Mouse (Mus musculus): ENCODE measurements around the gene Clec3b. TPM values are rescaled to one million over a fixed set of nuclear protein-coding genes. Genes with fewer than 3 reads are reported as not detected.

Gene Clec3b
- polyA plus RNA-seq, 1 experiment from 2014 or later, result 0.20 TPM

DNA sequence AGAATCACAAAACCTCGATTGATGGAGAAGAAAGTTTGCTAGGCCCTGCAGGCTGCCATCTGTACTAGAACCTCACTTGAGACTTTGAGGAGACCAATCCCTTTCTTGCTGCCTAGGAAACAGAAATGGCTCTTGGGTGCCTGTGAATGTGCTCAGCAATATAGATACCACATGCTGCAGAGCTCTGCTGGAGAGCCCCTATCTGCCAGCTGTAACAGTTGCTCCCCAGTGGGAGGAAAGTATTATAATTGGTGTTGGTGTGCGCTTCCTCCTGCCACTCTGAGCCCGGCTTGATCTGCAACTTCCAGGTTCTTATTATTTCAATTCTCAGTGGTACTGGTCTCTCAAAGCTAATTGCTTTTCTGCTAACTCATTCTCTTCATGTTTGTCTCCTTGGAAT lies 27.7 kb upstream of the Clec3b start:
- 69% methylated on average over 3 of the region's 3 CpGs for WGBS (ENCODE audit: insufficient replicate concordance)
- no peaks in the 10 kb centered on the region for H3K9me3 ChIP-seq (replicated peaks; ENCODE audit: control insufficient read depth, low read length)
- no peak overlapping the region for H3K4me3 ChIP-seq (ENCODE audit: low read depth, low read length)
- H3K27ac ChIP-seq (ENCODE audit: low read length), result no peak overlapping the region
- peaks cover 11% of the 10 kb centered on the region for H3K4me1 ChIP-seq (ENCODE audit: control insufficient read depth, low read depth, low read length)
- H3K9ac ChIP-seq (ENCODE audit: low read depth, low read length), result no peak overlapping the region
- H3K27me3 ChIP-seq (ENCODE audit: control insufficient read depth, insufficient read depth, low read depth, low read length), result no peaks in the 10 kb centered on the region
- no peak overlapping the region for H3K4me2 ChIP-seq (ENCODE audit: low read depth, low read length)
- no peak for ATAC-seq (ENCODE audit: low read depth)
- H3K36me3 ChIP-seq (ENCODE audit: control insufficient read depth, insufficient read depth), result peaks cover 15% of the 10 kb centered on the region

DNA sequence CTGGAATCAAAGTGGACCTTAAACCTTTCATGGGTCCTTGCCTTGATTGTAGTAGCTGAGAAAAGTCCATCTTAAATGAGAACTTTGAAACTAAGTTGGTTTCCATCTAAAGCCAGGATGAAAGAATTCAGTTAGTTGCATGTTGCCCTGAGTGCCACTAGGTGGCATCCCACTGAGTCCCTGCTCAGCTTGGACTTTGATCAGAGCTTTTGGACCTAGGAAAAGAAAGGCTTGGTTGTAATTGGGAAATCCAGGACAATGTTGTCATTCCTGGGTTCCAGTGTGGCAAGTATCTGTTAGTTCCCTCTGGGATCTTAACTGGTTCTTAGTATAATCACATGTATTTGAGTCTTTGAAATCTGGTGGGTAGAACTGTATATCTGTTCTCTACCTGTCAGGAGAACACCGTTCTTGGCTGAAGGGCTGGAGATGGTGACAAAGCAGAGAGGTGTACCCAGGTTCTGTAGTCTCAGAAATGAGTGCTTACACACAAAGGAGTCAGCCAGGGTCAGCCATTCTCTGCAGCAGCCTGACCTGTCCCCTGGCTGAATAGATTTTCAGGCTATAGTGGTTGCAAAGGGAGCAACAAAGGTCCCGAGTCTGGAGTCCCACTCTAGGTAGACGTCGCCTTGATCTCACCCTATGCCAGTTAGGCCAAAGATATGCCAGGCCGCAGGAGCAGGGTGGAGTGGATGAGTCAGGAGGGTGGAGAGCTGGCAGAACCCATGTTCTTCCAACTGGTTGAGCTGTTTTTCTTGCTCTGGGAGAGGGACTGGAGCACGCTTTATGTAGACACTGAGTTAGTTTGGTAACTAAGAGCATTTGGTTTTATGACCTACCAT lies 27.0 kb upstream of the Clec3b start:
- Histone ChIP-seq H3K27ac (ENCODE audit: low read length) (peak overlapping the region; percentile 79), H3K9ac (ENCODE audit: low read depth, low read length) (no peak overlapping the region), H3K9me3 (replicated peaks; ENCODE audit: control insufficient read depth, low read length) (no peaks in the 10 kb centered on the region), H3K4me2 (ENCODE audit: low read depth, low read length) (peak overlapping the region; percentile 7), H3K4me3 (ENCODE audit: low read depth, low read length) (no peak overlapping the region), H3K4me1 (ENCODE audit: control insufficient read depth, low read depth, low read length) (peaks cover 11% of the 10 kb centered on the region), H3K27me3 (ENCODE audit: control insufficient read depth, insufficient read depth, low read depth, low read length) (no peaks in the 10 kb centered on the region), H3K36me3 (ENCODE audit: control insufficient read depth, insufficient read depth) (peaks cover 15% of the 10 kb centered on the region)
- 60% methylated on average over 6 of the region's 6 CpGs for WGBS (ENCODE audit: insufficient replicate concordance)
- ATAC-seq (ENCODE audit: low read depth), result peak; percentile 86

DNA sequence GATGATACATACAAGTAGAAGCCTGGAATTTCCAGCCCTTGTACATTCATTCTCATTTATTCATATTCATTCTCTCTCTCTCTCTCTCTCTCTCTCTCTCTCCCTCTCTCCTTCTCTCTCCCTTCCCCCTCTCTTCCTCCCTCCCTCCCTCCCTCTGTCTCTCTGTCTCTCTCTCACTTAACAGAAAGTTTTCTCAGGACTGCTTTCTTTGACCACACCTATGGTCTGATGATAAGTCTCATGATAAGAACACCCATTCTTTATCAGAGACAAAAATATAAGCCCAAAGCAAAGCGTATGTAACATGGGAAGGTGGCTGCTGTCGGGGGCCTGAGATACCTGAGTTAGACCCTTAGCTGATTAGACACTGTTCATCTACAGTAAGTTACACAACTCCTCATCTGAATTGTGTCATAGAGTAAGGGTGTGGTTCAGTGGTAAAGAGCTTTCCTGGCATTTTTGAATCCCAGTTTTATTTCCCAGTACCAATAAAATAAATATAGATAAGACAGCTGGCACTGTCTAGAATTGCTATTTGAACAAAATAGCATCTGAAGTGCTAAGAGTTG lies 26.2 kb upstream of the Clec3b start:
- Histone ChIP-seq H3K4me2 (ENCODE audit: low read depth, low read length) (peak overlapping the region; percentile 7; the same call in 1 of the 2 replicates), H3K36me3 (ENCODE audit: control insufficient read depth, insufficient read depth) (peaks cover 10% of the 10 kb centered on the region), H3K4me3 (ENCODE audit: low read depth, low read length) (no peak overlapping the region), H3K27ac (ENCODE audit: low read length) (peak overlapping the region; percentile 79), H3K9me3 (replicated peaks; ENCODE audit: control insufficient read depth, low read length) (no peaks in the 10 kb centered on the region), H3K27me3 (ENCODE audit: control insufficient read depth, insufficient read depth, low read depth, low read length) (no peaks in the 10 kb centered on the region), H3K4me1 (ENCODE audit: control insufficient read depth, low read depth, low read length) (peaks cover 11% of the 10 kb centered on the region), H3K9ac (ENCODE audit: low read depth, low read length) (no peak overlapping the region)
- peak; percentile 47 for ATAC-seq (ENCODE audit: low read depth)
- 25% methylated on average over 2 of the region's 2 CpGs for WGBS (ENCODE audit: insufficient replicate concordance)

DNA sequence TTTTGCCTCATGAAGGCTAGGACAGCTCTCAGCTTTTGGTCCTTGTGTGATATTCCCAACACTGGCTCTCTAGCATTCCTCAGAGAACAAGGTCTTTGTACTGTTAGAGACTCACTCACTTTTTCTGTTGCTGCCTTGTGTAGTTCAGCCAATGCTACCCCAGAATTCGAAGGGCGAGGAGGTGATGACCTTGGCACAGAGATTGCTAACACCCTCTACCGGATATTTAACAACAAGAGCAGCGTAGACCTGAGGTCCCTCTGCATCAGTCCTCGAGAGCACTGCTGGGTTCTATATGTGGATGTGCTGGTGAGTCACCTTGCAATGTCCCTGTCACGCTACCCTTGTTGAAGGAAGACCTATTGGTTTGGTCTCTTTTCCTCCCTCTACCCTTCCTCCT lies 23.1 kb upstream of the Clec3b start:
- Histone ChIP-seq H3K27me3 (ENCODE audit: control insufficient read depth, insufficient read depth, low read depth, low read length) (no peaks in the 10 kb centered on the region), H3K36me3 (ENCODE audit: control insufficient read depth, insufficient read depth) (peaks cover 3% of the 10 kb centered on the region), H3K27ac (ENCODE audit: low read length) (no peak overlapping the region), H3K9me3 (replicated peaks; ENCODE audit: control insufficient read depth, low read length) (no peaks in the 10 kb centered on the region), H3K4me1 (ENCODE audit: control insufficient read depth, low read depth, low read length) (peaks cover 11% of the 10 kb centered on the region), H3K4me3 (ENCODE audit: low read depth, low read length) (no peak overlapping the region), H3K9ac (ENCODE audit: low read depth, low read length) (no peak overlapping the region), H3K4me2 (ENCODE audit: low read depth, low read length) (no peak overlapping the region)
- ATAC-seq (ENCODE audit: low read depth), result no peak
- 88% methylated on average over 6 of the region's 6 CpGs for WGBS (ENCODE audit: insufficient replicate concordance)

DNA sequence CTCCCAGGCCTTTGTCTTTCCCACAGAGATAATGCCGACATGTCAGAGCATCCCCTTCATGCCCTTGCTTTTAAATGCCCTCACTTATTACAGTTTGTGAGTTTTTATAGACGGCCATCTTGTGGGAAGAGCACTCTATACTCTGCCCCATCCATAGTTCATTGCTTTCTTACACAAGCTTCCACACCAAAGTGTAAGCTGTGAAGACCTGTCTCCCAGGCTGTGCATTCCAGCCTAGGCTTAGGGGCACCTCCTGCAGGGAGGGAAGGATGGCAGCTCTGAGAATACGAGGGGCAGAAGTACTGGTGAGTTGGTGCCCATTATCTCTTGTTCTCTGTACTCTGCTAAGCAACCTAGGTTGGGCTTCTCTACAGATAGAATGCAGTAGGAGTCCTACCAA lies 17.8 kb upstream of the Clec3b start:
- no peaks in the 10 kb centered on the region for H3K27me3 ChIP-seq (ENCODE audit: control insufficient read depth, insufficient read depth, low read depth, low read length)
- H3K27ac ChIP-seq (ENCODE audit: low read length), result no peak overlapping the region
- no peak overlapping the region for H3K9ac ChIP-seq (ENCODE audit: low read depth, low read length)
- no peak overlapping the region for H3K4me3 ChIP-seq (ENCODE audit: low read depth, low read length)
- H3K4me2 ChIP-seq (ENCODE audit: low read depth, low read length), result no peak overlapping the region
- H3K36me3 ChIP-seq (ENCODE audit: control insufficient read depth, insufficient read depth), result peaks cover 21% of the 10 kb centered on the region
- no peaks in the 10 kb centered on the region for H3K4me1 ChIP-seq (ENCODE audit: control insufficient read depth, low read depth, low read length)
- no peak for ATAC-seq (ENCODE audit: low read depth)
- H3K9me3 ChIP-seq (replicated peaks; ENCODE audit: control insufficient read depth, low read length), result no peaks in the 10 kb centered on the region
- WGBS (ENCODE audit: insufficient replicate concordance), result 78% methylated on average over 3 of the region's 3 CpGs

DNA sequence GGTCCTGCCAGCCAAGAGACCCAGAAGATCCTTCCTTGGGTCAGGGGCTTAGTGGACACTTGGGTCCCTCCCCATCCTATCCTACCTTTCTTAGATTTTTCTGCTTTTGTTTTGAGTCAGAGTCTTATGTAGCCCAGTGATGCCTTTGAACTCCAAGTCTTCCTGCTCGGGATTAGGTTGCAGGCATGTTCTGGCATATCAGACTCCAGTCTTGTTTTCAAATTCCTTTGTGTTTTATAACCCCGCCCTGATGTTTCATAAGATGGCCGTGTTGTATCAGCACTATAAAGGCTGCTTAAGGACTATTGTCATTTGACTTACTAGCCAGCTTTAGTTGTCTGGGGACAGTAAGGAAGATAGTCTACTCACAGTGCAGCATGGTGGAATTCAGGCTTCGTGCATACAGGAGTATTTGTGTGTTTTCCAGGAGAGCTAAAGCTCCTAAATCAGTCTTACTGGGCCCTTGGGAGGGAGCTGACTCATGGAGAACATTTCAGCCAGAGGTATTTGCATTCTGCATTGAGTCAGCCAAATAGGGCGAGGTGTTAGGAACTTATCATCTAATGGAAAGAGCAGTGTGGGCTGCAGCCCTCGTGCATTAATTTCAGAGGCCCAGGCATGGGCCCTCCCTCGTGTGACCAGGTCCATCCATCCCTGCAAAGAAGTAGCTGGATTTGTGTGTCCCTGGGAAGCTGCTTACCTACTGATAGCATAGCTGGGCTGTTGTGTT lies 13.6 kb upstream of the Clec3b start:
- H3K27me3 ChIP-seq (ENCODE audit: control insufficient read depth, insufficient read depth, low read depth, low read length), result no peaks in the 10 kb centered on the region
- WGBS (ENCODE audit: insufficient replicate concordance), result 70% methylated on average over 7 of the region's 7 CpGs
- H3K9me3 ChIP-seq (replicated peaks; ENCODE audit: control insufficient read depth, low read length), result no peaks in the 10 kb centered on the region
- no peak for ATAC-seq (ENCODE audit: low read depth)
- H3K36me3 ChIP-seq (ENCODE audit: control insufficient read depth, insufficient read depth), result peaks cover 18% of the 10 kb centered on the region
- H3K4me3 ChIP-seq (ENCODE audit: low read depth, low read length), result no peak overlapping the region
- H3K4me1 ChIP-seq (ENCODE audit: control insufficient read depth, low read depth, low read length), result no peaks in the 10 kb centered on the region
- H3K4me2 ChIP-seq (ENCODE audit: low read depth, low read length), result no peak overlapping the region
- no peak overlapping the region for H3K27ac ChIP-seq (ENCODE audit: low read length)
- no peak overlapping the region for H3K9ac ChIP-seq (ENCODE audit: low read depth, low read length)

DNA sequence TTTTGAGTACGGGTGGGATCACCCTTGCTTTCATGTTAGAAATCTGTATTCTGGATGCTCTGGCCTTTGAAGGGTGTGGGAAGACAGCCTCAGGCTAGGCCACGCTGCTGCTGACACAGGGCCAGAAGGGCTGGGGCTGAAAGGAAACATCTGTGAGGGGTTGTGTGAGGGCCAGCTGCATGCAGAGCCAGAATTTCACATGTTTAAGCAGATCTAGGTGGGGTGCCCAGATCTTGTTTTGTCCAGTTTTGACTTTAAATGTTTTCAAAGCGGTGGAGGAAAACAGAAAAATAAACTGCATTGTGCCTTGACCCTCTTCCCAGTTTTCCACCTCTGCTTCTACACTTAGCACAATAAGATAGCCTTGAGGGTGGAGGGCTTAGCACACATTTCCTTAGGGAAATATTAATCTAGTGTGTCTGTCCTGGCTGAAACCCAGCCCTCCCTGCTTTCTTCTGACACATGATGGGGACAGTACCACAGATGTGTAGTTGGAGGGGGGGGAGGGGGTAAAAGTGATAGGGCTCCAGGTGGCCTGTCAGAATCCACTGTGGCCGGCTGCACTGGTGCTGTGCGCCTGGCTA lies 11.8 kb upstream of the Clec3b start:
- WGBS (ENCODE audit: insufficient replicate concordance), result 74% methylated on average over 5 of the region's 5 CpGs
- Histone ChIP-seq H3K9ac (ENCODE audit: low read depth, low read length) (no peak overlapping the region), H3K4me2 (ENCODE audit: low read depth, low read length) (no peak overlapping the region), H3K36me3 (ENCODE audit: control insufficient read depth, insufficient read depth) (peaks cover 12% of the 10 kb centered on the region), H3K4me3 (ENCODE audit: low read depth, low read length) (no peak overlapping the region), H3K9me3 (replicated peaks; ENCODE audit: control insufficient read depth, low read length) (no peaks in the 10 kb centered on the region), H3K4me1 (ENCODE audit: control insufficient read depth, low read depth, low read length) (no peaks in the 10 kb centered on the region), H3K27ac (ENCODE audit: low read length) (no peak overlapping the region), H3K27me3 (ENCODE audit: control insufficient read depth, insufficient read depth, low read depth, low read length) (no peaks in the 10 kb centered on the region)
- peak; percentile 53; the same call in 1 of the 2 replicates for ATAC-seq (ENCODE audit: low read depth)

DNA sequence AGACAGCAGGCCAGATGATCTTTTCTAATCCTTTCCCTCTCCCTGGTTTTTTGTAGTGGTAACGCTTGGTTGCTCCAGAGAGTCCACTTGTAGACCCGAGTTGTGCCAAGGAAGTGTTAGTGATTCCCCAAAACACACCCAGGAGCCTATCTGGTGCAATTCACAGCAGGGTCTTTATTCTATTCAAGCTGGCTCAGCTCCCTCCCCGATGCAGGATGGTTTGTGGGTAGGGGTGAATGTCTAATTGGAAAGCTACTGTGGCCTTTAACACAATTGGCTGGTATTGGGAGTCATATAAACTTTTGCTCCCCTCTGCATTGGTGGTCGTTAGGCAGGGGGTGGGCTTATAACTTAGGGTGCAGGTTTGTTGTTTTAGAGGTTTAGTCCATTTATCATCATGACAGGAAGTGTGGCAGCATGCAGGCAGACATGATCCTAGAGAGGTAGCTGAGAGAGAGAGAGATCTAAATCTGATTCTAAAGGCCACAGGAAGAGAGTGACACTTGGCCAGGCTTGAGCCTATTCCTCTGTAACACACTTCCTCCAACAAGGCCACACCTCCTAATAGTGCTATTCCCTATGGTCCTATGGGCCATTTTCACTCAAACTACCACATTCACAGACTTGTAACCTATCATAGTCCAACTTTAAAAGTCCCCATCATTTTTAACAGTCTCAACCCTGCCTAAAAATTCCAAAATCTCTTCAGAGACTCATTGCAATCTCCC lies 10.7 kb upstream of the Clec3b start:
- 66% methylated on average over 4 of the region's 4 CpGs for WGBS (ENCODE audit: insufficient replicate concordance)
- no peak for ATAC-seq (ENCODE audit: low read depth)
- Histone ChIP-seq H3K36me3 (ENCODE audit: control insufficient read depth, insufficient read depth) (peaks cover 9% of the 10 kb centered on the region), H3K4me2 (ENCODE audit: low read depth, low read length) (no peak overlapping the region), H3K9me3 (replicated peaks; ENCODE audit: control insufficient read depth, low read length) (no peaks in the 10 kb centered on the region), H3K4me3 (ENCODE audit: low read depth, low read length) (no peak overlapping the region), H3K4me1 (ENCODE audit: control insufficient read depth, low read depth, low read length) (no peaks in the 10 kb centered on the region), H3K27me3 (ENCODE audit: control insufficient read depth, insufficient read depth, low read depth, low read length) (no peaks in the 10 kb centered on the region), H3K27ac (ENCODE audit: low read length) (no peak overlapping the region), H3K9ac (ENCODE audit: low read depth, low read length) (no peak overlapping the region)
